Mouse (Mus musculus): Measurements from ENCODE around the gene Slc4a5.

DNA sequence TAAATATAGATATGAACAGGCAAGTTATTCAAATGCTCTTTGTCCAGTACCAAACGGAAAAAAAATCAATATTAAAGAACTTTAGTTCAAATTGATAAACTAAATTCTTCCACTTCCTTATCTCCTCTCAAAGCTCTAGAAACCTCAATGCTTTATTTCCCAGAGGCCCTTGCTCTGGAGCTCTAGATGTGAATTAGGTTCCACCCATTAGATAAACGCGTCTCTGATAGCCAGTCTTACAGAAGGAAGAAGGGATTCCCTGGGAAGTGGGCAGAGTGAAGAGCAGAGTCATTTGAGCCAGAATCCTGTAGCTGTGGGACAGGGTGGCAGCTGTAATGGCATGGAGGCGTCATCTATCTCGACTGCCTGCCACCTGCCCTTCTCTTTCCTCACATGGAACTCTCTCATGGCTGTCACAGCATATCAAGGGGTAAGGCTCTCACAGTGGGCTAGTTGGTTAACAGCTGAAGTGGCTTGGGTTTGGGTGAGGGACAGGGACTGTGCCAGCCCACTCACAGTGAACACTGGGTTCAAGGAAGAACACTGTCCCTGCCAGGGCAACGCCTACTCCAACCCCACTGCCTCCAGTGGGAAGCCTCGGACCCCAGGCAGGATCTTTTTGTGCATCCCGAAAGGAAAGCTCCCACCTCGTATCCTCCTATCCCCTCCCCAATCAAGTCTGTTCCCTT is 12.1 kb upstream of the Slc4a5 start:
- no peak for TF ChIP-seq CTCF (IDR thresholded peaks at IDR 0.05)
- no peak for TF ChIP-seq EP300 (IDR thresholded peaks at IDR 0.05)
